Mouse (Mus musculus) embryo, embryonic 11.5 days (tissue): ENCODE results near the gene Golt1b.

Experiments
- DNase-seq: peaks from one replicate; pipeline ENCODE4 v3.0.0-alpha.2; 2012; ENCODE audit warnings: low read depth, low spot score

The Golt1b gene

GRCm38 (mm10) chr6:142384521-142384920, 2.5 kb upstream of the Golt1b start:
- DNase-seq = no peak

- DNase-seq = no peak
Observed at GRCm38 (mm10) chr6:142386285-142387010, 573 bp upstream of the Golt1b start.

GRCm38 (mm10) chr6:142387755-142388271, 792 bp downstream of the Golt1b start:
- DNase-seq = no peak

- DNase-seq = no peak
Observed at GRCm38 (mm10) chr6:142389101-142389500, 2.1 kb downstream of the Golt1b start.

GRCm38 (mm10) chr6:142392312-142392711, 5.3 kb downstream of the Golt1b start:
- no peak for DNase-seq

GRCm38 (mm10) chr6:142394669-142395068, 7.6 kb downstream of the Golt1b start:
- DNase-seq = no peak

DNA sequence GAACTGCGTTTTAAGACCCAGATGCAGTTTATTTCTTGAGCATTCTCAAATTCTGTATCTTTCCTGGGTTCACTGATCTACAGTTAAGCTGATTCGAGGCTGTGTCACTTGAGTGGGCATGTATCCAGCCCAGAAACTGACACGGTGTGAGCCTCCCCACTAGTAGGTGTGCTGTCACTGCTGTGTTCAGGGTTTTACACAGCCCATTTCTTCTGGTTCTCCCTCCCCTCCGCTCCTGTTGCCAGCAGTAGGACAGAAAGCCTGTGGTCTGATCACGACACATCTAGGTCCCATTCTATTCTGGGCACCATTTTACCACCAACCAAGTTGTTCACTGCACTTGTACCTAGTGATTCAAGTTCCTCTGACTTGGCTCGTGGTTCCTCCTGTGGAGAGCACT, 8.7 kb downstream of the Golt1b start:
- no peak for DNase-seq

DNA sequence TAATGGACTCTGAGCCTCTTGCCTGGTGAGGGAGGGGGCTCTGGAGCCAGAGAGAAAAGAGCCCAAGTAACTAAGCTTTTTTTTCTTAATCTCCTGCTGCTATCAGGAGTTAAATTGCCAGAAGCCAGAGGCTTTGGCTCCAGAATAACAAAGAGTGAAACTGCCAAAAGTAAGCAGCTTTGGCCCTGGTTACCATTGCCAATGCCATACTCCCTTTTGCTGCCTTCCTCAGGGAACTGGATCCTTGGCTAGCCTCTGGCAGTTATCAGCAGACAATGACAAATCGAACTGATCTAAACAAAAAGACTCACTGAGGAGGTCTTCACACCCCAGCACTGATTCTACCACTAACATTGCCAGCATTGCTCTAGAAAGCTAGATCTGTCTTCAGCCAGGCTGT, 24.1 kb downstream of the Golt1b start:
- no peak for DNase-seq

DNA sequence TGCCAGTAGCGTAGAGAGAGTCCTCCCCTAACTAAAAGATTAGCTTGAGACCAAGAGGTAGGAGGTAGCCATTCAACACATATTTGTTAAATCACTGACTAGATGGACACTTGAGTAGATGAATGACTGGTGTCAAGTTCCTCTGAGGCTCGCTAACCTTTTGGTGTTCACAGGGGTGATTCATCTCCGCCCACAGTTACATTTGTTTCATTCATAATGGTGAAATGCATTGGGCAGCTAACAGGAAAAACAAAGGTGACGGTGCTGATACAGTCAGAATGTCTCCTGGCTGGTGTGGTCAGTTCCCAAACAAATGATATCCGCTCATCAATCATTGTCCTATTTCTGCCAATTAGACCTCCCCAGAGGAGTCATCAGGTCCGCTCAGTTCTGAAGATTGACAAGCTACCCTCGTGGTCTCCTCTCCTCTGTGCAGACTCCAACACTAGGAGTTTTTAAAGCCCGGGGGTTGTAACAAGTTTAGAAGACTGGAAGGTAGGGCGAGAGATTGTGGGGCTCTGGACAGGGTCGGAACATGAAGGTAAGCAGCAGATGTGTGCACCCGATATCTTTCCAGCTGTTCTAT, 26.0 kb downstream of the Golt1b start, which contains the start of gene Spx:
TSS of gene Spx (plus strand) at position 536 of the 586 bp plus-strand sequence.
- DNase-seq = no peak

- DNase-seq = no peak
Observed at GRCm38 (mm10) chr6:142413845-142414244, 26.8 kb downstream of the Golt1b start.

DNA sequence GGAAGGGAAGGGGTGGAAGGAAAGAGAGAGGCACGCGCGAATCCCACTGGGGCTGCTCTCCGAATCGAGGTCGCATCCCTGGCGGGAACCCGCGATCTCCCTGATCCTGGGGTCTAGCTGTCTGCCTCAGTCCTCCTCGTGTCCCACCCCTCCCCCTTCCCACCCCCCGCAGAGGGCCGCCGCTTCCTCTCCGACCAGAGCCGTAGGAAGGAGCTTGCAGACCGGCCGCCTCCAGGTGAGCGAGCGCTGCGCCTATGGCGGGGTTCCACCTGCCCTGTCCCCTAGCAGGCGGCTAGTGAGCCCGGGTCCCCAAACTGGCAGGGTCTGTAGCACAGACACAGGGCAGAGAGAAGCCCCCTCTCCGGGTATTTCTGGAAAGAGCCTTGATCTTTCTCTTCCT, 27.6 kb downstream of the Golt1b start:
- DNase-seq = no peak

- DNase-seq = no peak
Observed at GRCm38 (mm10) chr6:142424976-142425375, 38.0 kb downstream of the Golt1b start.

DNA sequence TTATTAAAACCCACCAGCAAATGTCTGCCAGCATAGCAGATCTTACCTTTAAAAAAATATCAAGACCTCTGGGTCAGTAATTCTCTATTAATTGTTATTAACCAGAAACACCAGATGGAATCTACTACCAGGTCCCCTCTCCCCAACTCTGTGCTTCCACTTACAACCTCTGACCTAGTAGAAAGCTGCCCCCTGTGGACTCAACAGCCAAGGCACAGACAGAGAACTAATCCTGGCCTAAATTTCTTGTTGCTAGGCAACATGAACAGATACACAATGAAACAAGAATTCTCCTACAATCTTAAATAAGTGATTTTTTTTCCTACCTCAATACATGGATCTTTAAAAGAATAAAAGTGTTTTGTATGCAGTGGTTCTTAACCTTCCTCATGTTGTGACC, 42.1 kb downstream of the Golt1b start:
- no peak for DNase-seq

GRCm38 (mm10) chr6:142451381-142451780, 64.4 kb downstream of the Golt1b start:
- no peak for DNase-seq

GRCm38 (mm10) chr6:142453311-142453710, 66.3 kb downstream of the Golt1b start:
- no peak for DNase-seq
